Mouse (Mus musculus) lung, adult 2 months (tissue): ENCODE data around the gene Ncoa4.

ENCODE experiments used
- CTCF ChIP-seq: fragments of 200-500 bp; IDR thresholded peaks from 2 replicates; pipeline ENCODE4 v1.5.1; 2011; ENCODE audit warnings: mild to moderate bottlenecking, low read length, control low read depth; ENCODE audit not compliant: insufficient read depth
- POLR2A ChIP-seq: fragments of 200-500 bp; IDR thresholded peaks from 2 replicates; pipeline ENCODE4 v1.6.1; 2011; ENCODE audit warnings: low read depth, mild to moderate bottlenecking, control low read depth, low read length, borderline replicate concordance; ENCODE audit errors: extremely low read depth

DNA sequence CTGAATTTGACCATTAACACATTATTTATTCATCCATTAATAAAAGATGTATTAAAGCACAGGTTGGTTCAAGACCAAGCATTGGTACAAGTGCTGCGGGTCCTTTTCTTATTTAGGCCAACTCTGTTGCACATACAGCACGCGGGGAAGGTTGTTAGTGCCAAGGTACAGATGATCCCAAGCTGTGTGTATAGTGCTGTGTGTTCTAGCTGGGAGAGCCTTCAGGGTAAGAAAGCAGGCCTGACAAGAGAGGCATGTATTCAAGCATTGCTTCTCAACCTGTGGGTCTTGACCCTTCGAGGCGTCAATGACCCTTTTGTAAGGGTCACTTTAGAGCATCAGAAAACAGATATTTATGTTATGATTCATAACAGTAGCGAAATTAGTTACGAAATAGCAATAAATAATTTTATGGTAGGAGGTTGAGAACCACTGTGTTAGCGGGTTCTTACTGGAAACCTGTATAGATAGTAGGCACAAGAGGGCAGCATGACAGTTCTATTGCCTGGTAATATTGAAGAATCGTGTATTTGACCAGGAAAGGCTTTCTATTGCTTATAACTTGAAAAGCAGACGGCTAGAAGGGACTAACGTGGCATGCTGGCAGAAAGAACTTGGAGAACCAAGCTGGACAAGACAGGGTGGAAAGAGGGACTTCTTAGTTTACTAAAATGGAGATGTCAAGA is 3.7 kb downstream of the Ncoa4 start:
- TF ChIP-seq POLR2A (no peak), CTCF (no peak)
